Mouse (Mus musculus) kidney, embryonic 15.5 days (tissue): Measurements from ENCODE around the gene Zfp846. TPM values are rescaled to one million over a fixed set of nuclear protein-coding genes. Genes with fewer than 3 reads are reported as not detected.
A peak's percentile ranks its signal among the peaks of the same experiment; 100 is the strongest.
"Not testable (repeated sequence)": the region's sequence is repeated elsewhere in the genome, so short reads cannot be mapped to it uniquely, and the experiment has no call there.

Source experiments
- ATAC-seq: fragments of 200-750 bp; cut with Nextera tagmentation; replicated peaks from 2 replicates; pipeline ENCODE4 v1.8.0; 2017; ENCODE audit warnings: moderate TSS enrichment; ENCODE audit not compliant: low FRiP score
- H3K27ac ChIP-seq: fragments of 300-500 bp; sonication (generic); 2 replicates; pipeline ENCODE4 v1.5.1; 2015; ENCODE audit warnings: mild to moderate bottlenecking, inconsistent platforms
- H3K27me3 ChIP-seq: fragments of 300-500 bp; sonication (generic); 2 replicates; pipeline ENCODE4 v1.6.1; 2015; ENCODE audit warnings: inconsistent platforms
- H3K36me3 ChIP-seq: fragments of 300-500 bp; sonication (generic); 2 replicates; pipeline ENCODE4 v1.6.1; 2015; ENCODE audit warnings: inconsistent platforms
- H3K4me1 ChIP-seq: fragments of 300-500 bp; sonication (generic); 2 replicates; pipeline ENCODE4 v1.6.1; 2015; ENCODE audit warnings: inconsistent platforms
- H3K4me2 ChIP-seq: fragments of 300-500 bp; sonication (generic); 2 replicates; pipeline ENCODE4 v1.6.1; 2015; ENCODE audit warnings: moderate library complexity, mild to moderate bottlenecking, inconsistent platforms
- H3K4me3 ChIP-seq: fragments of 300-500 bp; sonication (generic); replicated peaks from 2 replicates; pipeline ENCODE4 v1.5.1; 2015; ENCODE audit warnings: mild to moderate bottlenecking, inconsistent platforms
- H3K9ac ChIP-seq: fragments of 300-500 bp; sonication (generic); 2 replicates; pipeline ENCODE4 v1.6.1; 2015; ENCODE audit warnings: mild to moderate bottlenecking, inconsistent platforms
- H3K9me3 ChIP-seq: fragments of 300-500 bp; sonication (generic); replicated peaks from 2 replicates; pipeline ENCODE4 v1.6.1; 2016; ENCODE audit warnings: inconsistent platforms
- WGBS: fragments of 180-500 bp; shearing (Covaris S2); methylation state at CpG from one replicate; pipeline ENCODE4 v1.1.7; 2015; ENCODE audit warnings: mixed read lengths; 5-methylcytosine and 5-hydroxymethylcytosine counted together
- polyA plus RNA-seq: library from polyadenylated mRNA; unstranded; fragments of >200 nt; fragmentation: Nextera tagmentation; extraction: Ambion mirVana; gene quantifications from 2 replicates; pipeline ENCODE4 v1.2.1, GENCODE M21; 2015

Gene Zfp846
- polyA plus RNA-seq, 1 experiment from 2014 or later = 16.4 TPM

DNA sequence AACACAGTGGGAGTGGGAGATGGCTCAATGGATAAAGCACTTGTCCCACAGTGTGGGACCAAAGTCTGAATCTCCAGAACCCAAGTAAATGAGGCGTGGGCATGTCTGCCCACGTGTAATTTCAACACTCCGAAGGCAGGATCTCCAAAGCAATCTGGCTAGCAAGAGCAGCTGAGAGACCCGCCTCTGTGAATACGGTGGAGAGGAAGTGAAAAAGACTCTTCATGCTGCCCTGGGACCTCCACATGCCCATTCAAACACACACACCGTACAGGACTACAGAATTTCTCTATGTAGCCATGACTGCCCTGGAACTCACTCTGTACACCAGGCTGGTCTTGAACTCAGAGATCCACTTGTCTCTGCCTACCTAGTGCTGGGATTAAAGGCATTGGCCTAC lies 20.2 kb downstream of the Zfp846 start:
- Histone ChIP-seq H3K27ac (no peak overlapping the region), H3K4me1 (no peaks in the 10 kb centered on the region; the same call in 1 of the 2 replicates), H3K4me2 (no peak overlapping the region), H3K4me3 (no peak overlapping the region), H3K9me3 (no peaks in the 10 kb centered on the region), H3K36me3 (peaks cover 13% of the 10 kb centered on the region), H3K9ac (no peak overlapping the region), H3K27me3 (no peaks in the 10 kb centered on the region)
- 78% methylated on average over 6 of the region's 6 CpGs for WGBS
- ATAC-seq = no peak

DNA sequence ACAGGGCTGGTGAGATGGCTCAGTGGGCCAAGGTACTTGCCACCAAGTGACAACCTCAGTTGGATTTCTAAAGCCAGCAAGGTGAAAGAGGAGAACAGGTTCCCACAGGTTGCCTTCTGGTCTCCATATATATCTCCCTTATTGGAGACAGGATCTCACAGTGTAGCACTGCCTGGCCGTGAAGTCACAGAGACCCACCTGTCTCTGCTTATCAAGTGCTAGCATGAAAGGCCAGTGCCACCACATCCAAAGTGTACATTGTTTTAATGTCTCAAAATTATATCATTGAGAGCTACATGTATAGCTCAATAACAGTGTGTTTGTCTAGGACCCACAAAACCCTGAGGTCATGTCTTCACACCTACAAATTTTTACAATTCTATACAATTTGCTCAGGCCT lies 25.2 kb downstream of the Zfp846 start:
- Histone ChIP-seq H3K9me3 (no peaks in the 10 kb centered on the region), H3K27me3 (no peaks in the 10 kb centered on the region), H3K9ac (no peak overlapping the region), H3K36me3 (peaks cover 17% of the 10 kb centered on the region), H3K27ac (no peak overlapping the region), H3K4me1 (peaks cover 7% of the 10 kb centered on the region; the same call in 1 of the 2 replicates), H3K4me3 (no peak overlapping the region; the same call in 1 of the 2 replicates), H3K4me2 (peak overlapping the region; percentile 81)
- 85% methylated on average over 1 of the region's 1 CpGs for WGBS
- ATAC-seq = no peak

DNA sequence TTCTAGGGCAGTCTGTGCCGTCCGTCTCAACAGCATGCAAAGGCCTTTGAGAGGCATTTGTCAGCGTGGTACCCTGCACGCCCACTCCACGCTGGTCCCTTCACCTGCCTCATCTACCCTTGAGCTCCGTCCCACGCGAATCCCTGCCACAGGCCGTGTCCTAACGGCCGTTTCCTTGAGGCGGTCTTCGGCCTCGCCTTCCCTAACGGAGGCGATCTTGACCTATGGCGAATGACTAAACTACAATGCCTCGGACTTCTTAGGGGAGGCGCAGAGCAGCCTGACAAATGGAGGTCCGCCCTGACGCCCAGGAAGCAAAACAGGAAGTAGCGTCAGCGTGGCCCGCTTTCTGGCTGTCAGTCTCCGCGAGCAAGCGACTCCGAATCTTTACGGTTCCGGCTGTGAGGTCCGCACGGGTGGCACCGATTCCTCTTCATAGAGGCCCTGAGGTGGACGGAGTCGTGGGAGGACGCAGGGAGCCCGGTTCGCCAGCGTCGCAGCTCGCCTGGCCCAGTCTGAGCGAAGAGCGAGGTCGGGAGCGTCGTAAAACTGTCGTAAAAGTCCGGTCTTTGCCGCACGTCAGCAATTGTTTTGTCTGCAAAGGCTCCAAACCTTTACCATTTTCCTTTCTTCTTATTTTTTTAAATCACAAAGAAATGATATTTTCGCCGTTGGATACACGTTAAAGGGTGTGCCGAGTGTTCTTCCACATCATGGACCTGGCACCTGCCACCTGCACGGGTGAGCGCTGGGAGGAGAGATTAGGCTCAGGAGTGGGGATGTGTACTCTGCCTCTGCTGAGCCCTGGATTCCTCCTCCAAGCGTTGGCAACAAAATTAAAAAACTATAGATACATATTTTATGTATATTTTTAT lies 26.2 kb downstream of the Zfp846 start:
- Histone ChIP-seq H3K27ac (peak overlapping the region; percentile 99), H3K4me3 (peak overlapping the region; percentile 83), H3K4me1 (peaks cover 7% of the 10 kb centered on the region; the same call in 1 of the 2 replicates), H3K4me2 (peak overlapping the region; percentile 81), H3K27me3 (no peaks in the 10 kb centered on the region), H3K9me3 (no peaks in the 10 kb centered on the region), H3K36me3 (peaks cover 17% of the 10 kb centered on the region), H3K9ac (peak overlapping the region; percentile 87)
- peak; percentile 91 for ATAC-seq
- under 1% methylated on average over 57 of the region's 57 CpGs for WGBS

DNA sequence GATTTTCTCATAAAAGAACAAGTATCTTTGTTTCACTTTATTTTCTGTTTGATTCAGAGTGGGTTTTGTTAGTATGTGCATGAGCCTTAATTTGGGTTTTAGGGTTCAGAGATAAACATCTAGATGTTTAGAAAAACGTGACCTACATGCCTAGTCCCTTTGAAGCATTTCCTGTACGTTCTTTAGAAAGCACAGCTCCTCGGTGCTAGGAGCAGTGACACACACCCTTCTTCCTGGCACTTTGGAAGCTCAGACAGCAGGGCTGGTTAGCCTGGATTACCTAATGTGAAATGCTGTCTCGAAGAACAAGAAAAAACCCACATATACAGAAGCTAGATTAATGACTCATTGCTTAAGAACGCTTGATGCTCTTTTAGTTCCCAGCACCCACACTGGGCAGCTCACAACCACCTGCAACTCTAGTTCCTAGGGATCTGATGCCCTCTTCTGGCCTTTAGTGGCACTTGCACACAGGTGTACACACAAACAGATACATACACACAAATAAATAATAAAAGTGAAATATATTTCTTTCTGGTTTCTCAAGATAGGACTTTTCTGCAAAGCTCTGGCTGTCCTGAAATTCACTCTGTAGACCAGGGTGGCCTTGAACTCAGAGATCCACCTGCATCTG lies 28.9 kb downstream of the Zfp846 start:
- no peak overlapping the region for H3K4me3 ChIP-seq
- H3K4me2 ChIP-seq = no peak overlapping the region
- H3K36me3 ChIP-seq = peaks cover 17% of the 10 kb centered on the region
- H3K9me3 ChIP-seq = no peaks in the 10 kb centered on the region
- H3K27ac ChIP-seq = no peak overlapping the region
- no peak for ATAC-seq
- H3K27me3 ChIP-seq = no peaks in the 10 kb centered on the region
- peaks cover 7% of the 10 kb centered on the region; the same call in 1 of the 2 replicates for H3K4me1 ChIP-seq
- 85% methylated on average over 5 of the region's 5 CpGs for WGBS
- no peak overlapping the region for H3K9ac ChIP-seq

DNA sequence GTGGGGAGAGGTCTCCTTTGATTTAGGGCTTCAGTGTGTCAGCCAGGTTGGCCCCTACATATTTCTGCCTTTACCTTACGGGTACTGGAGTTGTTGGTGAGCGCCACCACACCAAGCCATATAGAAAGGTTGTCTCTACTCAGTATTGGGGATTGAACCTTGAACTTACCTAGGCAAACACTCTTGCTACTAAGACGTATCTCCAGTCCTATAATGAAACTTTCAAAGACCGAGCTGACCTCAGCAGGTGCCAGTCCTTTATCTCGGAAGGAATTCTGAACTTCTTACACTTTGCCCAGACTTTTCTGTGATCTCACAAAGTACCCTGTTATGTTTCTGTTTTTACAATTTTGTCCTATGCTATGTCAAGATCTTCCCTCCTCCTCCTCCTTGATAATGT lies 30.9 kb downstream of the Zfp846 start:
- H3K4me1 ChIP-seq = 0 out of 2 replicates have a peak, but pooled peaks cover under 1% of the 10 kb centered on the region
- H3K4me3 ChIP-seq = no peak overlapping the region
- H3K27me3 ChIP-seq = no peaks in the 10 kb centered on the region
- H3K9me3 ChIP-seq = no peaks in the 10 kb centered on the region
- peaks cover 21% of the 10 kb centered on the region for H3K36me3 ChIP-seq
- ATAC-seq = no peak
- no peak overlapping the region for H3K9ac ChIP-seq
- H3K27ac ChIP-seq = no peak overlapping the region
- 75% methylated on average over 5 of the region's 5 CpGs for WGBS
- H3K4me2 ChIP-seq = no peak overlapping the region

DNA sequence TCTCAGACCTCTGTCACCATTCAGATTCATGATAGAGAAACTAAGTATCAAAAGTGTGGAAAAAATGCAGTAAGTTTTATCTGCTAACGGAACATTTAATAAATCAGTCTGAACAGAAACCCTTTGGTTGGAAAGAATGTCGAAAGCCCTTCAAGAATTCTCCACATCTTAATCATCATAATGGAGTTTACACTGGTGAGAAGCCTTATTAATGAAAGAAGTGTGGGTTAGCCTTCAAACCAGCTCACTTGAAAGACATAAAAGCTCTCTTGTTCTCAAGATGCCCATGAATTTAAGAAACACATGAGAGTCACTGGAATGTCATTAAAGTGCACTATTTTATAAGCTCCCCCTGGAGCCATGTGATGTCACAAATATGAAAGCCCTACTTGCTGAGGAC lies 35.6 kb downstream of the Zfp846 start:
- Histone ChIP-seq H3K4me3 (no peak overlapping the region), H3K27me3 (no peaks in the 10 kb centered on the region), H3K4me1 (no peaks in the 10 kb centered on the region), H3K9ac (no peak overlapping the region), H3K27ac (no peak overlapping the region), H3K9me3 (no peaks in the 10 kb centered on the region), H3K36me3 (peaks cover 9% of the 10 kb centered on the region; the same call in 1 of the 2 replicates), H3K4me2 (no peak overlapping the region)
- WGBS = 87% methylated on average over 2 of the region's 2 CpGs
- ATAC-seq = no peak

DNA sequence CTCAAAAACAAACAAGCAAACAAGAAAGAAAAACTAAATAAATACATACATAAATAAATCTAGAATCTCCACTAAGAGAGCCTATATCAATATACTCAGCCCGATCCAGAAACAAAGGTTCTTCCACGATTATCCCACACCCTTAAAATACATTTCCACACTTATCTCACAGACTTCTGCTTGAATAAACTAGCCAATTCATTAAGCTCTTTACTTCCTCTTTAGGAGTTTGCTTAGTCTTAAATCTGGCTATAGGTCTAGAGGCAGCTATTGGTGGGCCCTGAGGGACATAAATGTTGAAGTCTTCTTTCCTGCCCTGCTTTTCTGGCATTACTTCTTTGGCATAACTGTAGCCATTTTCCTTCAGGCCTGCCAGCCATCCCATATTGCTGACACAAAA lies 50.2 kb downstream of the Zfp846 start:
- ATAC-seq = no peak
- no peak overlapping the region for H3K4me2 ChIP-seq
- WGBS = 94% methylated on average over 2 of the region's 2 CpGs
- no peak overlapping the region for H3K4me3 ChIP-seq
- H3K27me3 ChIP-seq = no peaks in the 10 kb centered on the region
- H3K9ac ChIP-seq = no peak overlapping the region
- no peaks in the 10 kb centered on the region for H3K4me1 ChIP-seq
- no peaks in the 10 kb centered on the region for H3K9me3 ChIP-seq
- H3K27ac ChIP-seq = no peak overlapping the region
- H3K36me3 ChIP-seq = peaks cover 12% of the 10 kb centered on the region; the same call in 1 of the 2 replicates

DNA sequence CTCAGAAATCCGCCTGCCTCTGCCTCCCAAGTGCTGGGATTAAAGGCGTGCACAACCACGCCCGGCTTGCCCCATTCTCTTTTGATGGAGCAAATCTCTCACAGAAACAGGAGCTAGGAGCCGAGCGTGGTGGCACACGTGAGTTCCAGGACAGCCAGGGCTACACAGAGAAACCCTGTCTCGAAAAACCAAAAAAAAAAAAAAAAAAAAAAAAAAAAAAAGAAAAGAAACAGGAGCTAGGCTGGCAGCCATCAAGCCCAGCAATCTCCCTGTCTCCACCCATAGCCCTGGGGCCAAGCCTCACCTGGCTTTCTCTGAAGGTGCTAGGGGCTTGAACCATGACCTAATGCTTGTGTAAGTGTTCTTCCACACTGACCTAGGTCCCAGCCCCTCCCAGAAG lies 54.6 kb downstream of the Zfp846 start:
- H3K4me3 ChIP-seq, H3K9me3 ChIP-seq, H3K4me2 ChIP-seq, H3K27ac ChIP-seq, ATAC-seq, H3K4me1 ChIP-seq, H3K27me3 ChIP-seq, H3K9ac ChIP-seq: not testable (repeated sequence)
- H3K36me3 ChIP-seq = peaks cover 35% of the 10 kb centered on the region
- WGBS = 90% methylated on average over 8 of the region's 8 CpGs

DNA sequence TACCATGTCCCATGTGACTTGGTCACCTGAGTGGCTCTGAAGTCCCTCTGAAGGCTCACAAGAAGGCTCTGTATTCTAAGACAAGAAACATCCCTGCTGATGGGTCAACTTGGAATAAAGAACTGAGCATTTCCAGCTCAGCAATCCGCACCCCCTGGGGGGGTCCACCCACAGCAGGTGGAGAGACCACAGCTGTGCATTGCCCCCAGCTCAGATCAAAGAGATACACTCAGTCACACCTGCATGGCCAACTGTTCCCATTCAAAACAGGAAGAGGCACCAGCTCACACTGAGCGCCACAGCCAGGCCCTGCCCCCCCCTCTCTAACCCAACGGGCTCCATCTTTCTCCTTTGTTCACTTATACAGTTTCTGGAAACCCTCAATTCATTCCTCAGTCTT lies 55.2 kb downstream of the Zfp846 start:
- no peaks in the 10 kb centered on the region for H3K9me3 ChIP-seq
- no peak overlapping the region for H3K4me3 ChIP-seq
- H3K27me3 ChIP-seq = no peaks in the 10 kb centered on the region
- no peak overlapping the region for H3K27ac ChIP-seq
- no peak overlapping the region for H3K9ac ChIP-seq
- H3K4me2 ChIP-seq = no peak overlapping the region
- H3K4me1 ChIP-seq = peaks cover 7% of the 10 kb centered on the region
- H3K36me3 ChIP-seq = peaks cover 35% of the 10 kb centered on the region
- WGBS = 80% methylated on average over 3 of the region's 3 CpGs
- ATAC-seq = no peak

DNA sequence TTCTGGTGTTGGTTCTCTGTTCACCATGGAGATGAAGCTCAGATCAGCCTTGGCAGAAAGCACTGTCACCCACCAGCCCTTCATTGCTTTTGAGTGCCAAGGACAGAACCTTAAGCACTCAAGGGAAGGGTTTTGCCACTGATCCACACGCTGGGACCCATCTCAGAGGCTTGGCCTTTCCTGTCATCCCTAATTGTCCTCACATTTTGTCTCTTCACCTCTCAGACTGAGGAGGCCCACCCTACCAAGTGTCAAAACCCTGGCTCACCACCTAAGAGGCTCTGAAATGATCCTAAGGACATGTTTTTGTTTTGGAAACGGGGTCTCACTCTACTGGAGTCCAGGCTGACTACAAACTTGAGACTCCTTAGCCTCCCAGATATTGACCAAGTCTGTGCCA lies 55.7 kb downstream of the Zfp846 start:
- no peak overlapping the region for H3K27ac ChIP-seq
- H3K27me3 ChIP-seq = no peaks in the 10 kb centered on the region
- no peak overlapping the region for H3K4me2 ChIP-seq
- ATAC-seq = no peak
- H3K9ac ChIP-seq = no peak overlapping the region
- 83% methylated on average over 2 of the region's 2 CpGs for WGBS
- no peak overlapping the region for H3K4me3 ChIP-seq
- H3K4me1 ChIP-seq = peaks cover 12% of the 10 kb centered on the region
- H3K9me3 ChIP-seq = no peaks in the 10 kb centered on the region
- H3K36me3 ChIP-seq = peaks cover 34% of the 10 kb centered on the region

DNA sequence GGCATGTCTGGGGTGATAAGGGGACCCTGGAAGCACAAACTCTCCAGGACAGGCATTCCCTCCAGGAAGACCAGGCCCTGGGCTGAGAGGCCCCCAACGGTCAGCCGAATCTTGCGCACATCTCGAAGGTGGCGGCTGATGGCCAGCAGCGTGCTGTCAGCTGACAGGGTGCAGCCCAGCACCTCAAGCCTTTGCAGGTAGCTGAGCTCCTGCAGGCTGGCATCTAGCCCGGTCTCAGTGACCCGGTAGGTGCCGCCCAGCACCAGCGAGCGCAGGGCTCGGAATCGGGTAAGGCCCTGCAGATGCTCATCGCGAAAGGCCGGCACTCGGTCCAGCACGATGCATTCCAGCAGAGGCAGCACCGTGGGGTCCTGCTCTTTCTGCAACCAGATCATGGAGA lies 57.5 kb downstream of the Zfp846 start:
- 95% methylated on average over 19 of the region's 19 CpGs for WGBS
- Histone ChIP-seq H3K4me1 (peaks cover 16% of the 10 kb centered on the region), H3K27me3 (no peaks in the 10 kb centered on the region), H3K9me3 (no peaks in the 10 kb centered on the region), H3K36me3 (peaks cover 29% of the 10 kb centered on the region), H3K27ac (no peak overlapping the region), H3K4me2 (no peak overlapping the region), H3K4me3 (no peak overlapping the region), H3K9ac (no peak overlapping the region)
- no peak for ATAC-seq

DNA sequence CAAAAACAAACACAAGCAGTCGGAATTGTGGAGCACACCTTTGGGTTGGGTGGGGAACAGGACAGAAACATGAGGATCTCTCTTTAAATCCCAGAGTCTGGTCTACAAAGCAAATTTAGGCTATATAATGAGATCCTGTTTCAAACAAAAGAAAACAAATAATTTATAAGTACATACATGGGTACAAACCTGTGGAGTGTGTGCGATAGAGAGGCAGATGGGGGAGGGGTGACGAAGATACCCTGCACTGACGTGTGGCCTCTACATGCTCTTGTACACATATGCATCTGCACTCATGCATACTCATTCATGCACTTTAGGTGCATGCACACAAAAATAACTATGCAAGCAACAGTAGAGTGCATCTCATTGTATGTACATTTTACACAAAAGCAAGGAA lies 58.4 kb downstream of the Zfp846 start:
- H3K27me3 ChIP-seq = no peaks in the 10 kb centered on the region
- H3K36me3 ChIP-seq = peaks cover 29% of the 10 kb centered on the region
- H3K4me2 ChIP-seq = no peak overlapping the region
- H3K9ac ChIP-seq = no peak overlapping the region
- WGBS = 93% methylated on average over 4 of the region's 4 CpGs
- H3K9me3 ChIP-seq = no peaks in the 10 kb centered on the region
- H3K4me1 ChIP-seq = peaks cover 19% of the 10 kb centered on the region
- ATAC-seq = no peak
- no peak overlapping the region for H3K4me3 ChIP-seq
- no peak overlapping the region for H3K27ac ChIP-seq
